ENCODE assay signal across 8 mouse cellular contexts in the genomic region with DNA sequence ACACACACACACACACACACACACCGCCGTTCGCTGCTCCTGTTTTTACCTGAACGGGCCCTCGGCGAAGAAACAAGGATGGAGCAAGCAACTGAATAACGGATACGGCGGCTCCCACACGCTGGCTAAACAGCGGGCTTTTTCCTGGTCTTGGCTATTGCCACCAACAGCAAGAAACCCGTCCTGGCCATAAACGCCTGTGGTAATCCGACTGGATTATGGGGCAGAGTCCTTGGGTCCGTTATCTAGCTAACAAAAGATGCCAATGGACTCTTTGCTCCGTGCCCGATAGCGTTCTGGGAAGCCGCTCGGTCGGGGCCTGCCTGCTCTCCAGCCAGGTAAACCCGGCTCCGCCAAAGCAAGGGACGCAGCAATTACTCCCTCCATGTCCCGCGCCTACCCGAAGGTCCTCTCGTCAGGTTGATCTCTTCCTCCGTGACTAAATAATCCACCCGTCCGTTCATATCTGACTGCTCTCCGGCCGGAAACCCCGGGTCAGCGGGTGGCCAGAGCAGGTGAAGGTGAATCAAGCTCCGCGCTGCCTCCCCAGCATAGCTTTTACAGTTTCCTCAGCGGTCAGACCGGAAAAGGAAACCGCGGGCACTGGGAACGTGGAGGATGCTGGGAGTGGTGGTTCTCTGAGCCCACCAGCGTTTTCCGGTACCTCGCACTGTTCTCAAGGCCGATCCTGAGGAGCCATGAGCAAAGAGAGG. TPM values are rescaled to one million over a fixed set of nuclear protein-coding genes. Genes with fewer than 3 reads are reported as not detected.
DNase-seq lines count a peak whose midpoint lies in the region; ATAC-seq and TF ChIP-seq lines count a peak whose summit lies in the region.

A gene (minus strand): TSS at position 590 of the 713 bp plus-strand sequence.
A gene (minus strand): TSS at position 596 of the 713 bp plus-strand sequence.

- peak within 1 kb of the TSS; percentile 90 for H3K4me3 ChIP-seq in bone marrow macrophage, adult 2 months (ENCODE audit: insufficient read depth, low read length)
- peak within 1 kb of the TSS; percentile 90 for H3K4me3 ChIP-seq in embryonic fibroblast, embryonic 13.5 days (ENCODE audit: insufficient read depth, low read length)
- peak within 1 kb of the TSS; percentile 85 for H3K4me3 ChIP-seq in kidney, embryonic 14.5 days (ENCODE audit: low read length)
- peak within 1 kb of the TSS; percentile 81 for H3K4me3 ChIP-seq in limb, embryonic 15.5 days

- H3K4me1 ChIP-seq in bone marrow macrophage, adult 2 months (ENCODE audit: control insufficient read depth, insufficient read depth, low read length): peaks cover 6% of the 10 kb centered on the region
- H3K4me1 ChIP-seq in embryonic fibroblast, embryonic 13.5 days (ENCODE audit: control insufficient read depth, insufficient read depth, low read length): no peaks in the 10 kb centered on the region; the same call in 1 of the 2 replicates
- peaks cover 7% of the 10 kb centered on the region; the same call in 1 of the 2 replicates for H3K4me1 ChIP-seq in kidney, embryonic 14.5 days (ENCODE audit: control insufficient read depth, insufficient read depth, low read length)
- H3K4me1 ChIP-seq in limb, embryonic 15.5 days: peaks cover 5% of the 10 kb centered on the region; the same call in 1 of the 2 replicates

- no peaks in the 10 kb centered on the region for H3K9me3 ChIP-seq in kidney, embryonic 14.5 days (ENCODE audit: control insufficient read depth, low read length)
- H3K9me3 ChIP-seq in limb, embryonic 15.5 days: no peaks in the 10 kb centered on the region

- H3K36me3 ChIP-seq in kidney, embryonic 14.5 days (ENCODE audit: control insufficient read depth, insufficient read depth, low read length): no peaks in the 10 kb centered on the region
- no peaks in the 10 kb centered on the region for H3K36me3 ChIP-seq in limb, embryonic 15.5 days

- H3K4me2 ChIP-seq in kidney, embryonic 14.5 days (replicated peaks; ENCODE audit: low read depth, low read length): peak within 1 kb of the TSS; percentile 44
- H3K4me2 ChIP-seq in limb, embryonic 15.5 days: peak within 1 kb of the TSS; percentile 64

- no peak for TF ChIP-seq CTCF in bone marrow macrophage, adult 2 months (IDR thresholded peaks at IDR 0.05; ENCODE audit: low read depth, low read length)
- no peak for TF ChIP-seq CTCF in embryonic fibroblast, embryonic 13.5 days (IDR thresholded peaks at IDR 0.05; ENCODE audit: borderline replicate concordance, insufficient read depth, low read length)

- ATAC-seq in kidney, embryonic 14.5 days (ENCODE audit: low FRiP score, low TSS enrichment): peak; percentile 92
- peak; percentile 82; the same call in 1 of the 2 replicates for ATAC-seq in limb, embryonic 15.5 days (ENCODE audit: insufficient number of reproducible peaks, low FRiP score, low TSS enrichment, low read depth)

- peak within 1 kb of the TSS; percentile 67 for H3K9ac ChIP-seq in kidney, embryonic 14.5 days (ENCODE audit: low read depth, low read length)
- H3K9ac ChIP-seq in limb, embryonic 15.5 days: peak within 1 kb of the TSS; percentile 66

- TF ChIP-seq POLR2A in bone marrow macrophage, adult 2 months (IDR thresholded peaks at IDR 0.05; ENCODE audit: borderline replicate concordance, low read depth, low read length): no peak
- peak; percentile 81 for TF ChIP-seq POLR2A in embryonic fibroblast, embryonic 13.5 days (IDR thresholded peaks at IDR 0.05; ENCODE audit: low read depth, low read length)

- DNase-seq in A20 (ENCODE audit: low read depth, low spot score): peak; percentile 94
- peak; percentile 80 for DNase-seq in heart, adult 9 months (ENCODE audit: low spot score in 2 of 2)
- DNase-seq in monocyte, adult 2 months (ENCODE audit: low read depth in 1 of 2, low spot score in 2 of 2): peak; percentile 2 to 28
- DNase-seq in spleen, postnatal 36 days (ENCODE audit: low spot score in 2 of 2): peak; percentile 82

- under 1% methylated on average over 46 of the region's 46 CpGs for whole genome bisulfite sequencing in kidney, embryonic 14.5 days
- WGBS in limb, embryonic 15.5 days: 0% methylated on average over 46 of the region's 46 CpGs

- H3K27ac ChIP-seq in bone marrow macrophage, adult 2 months (ENCODE audit: insufficient read depth, low read depth, low read length): no peak within 1 kb of the TSS
- no peak within 1 kb of the TSS for H3K27ac ChIP-seq in embryonic fibroblast, embryonic 13.5 days (ENCODE audit: insufficient read depth, low read length)
- H3K27ac ChIP-seq in kidney, embryonic 14.5 days (ENCODE audit: low read depth, low read length): peak within 1 kb of the TSS; percentile 62; the same call in 1 of the 2 replicates
- peak within 1 kb of the TSS; percentile 75 for H3K27ac ChIP-seq in limb, embryonic 15.5 days

- H3K27me3 ChIP-seq in kidney, embryonic 14.5 days (ENCODE audit: control insufficient read depth, insufficient read depth, low read length): no peaks in the 10 kb centered on the region
- no peaks in the 10 kb centered on the region for H3K27me3 ChIP-seq in limb, embryonic 15.5 days

RNA-seq across cellular contexts. Expression of the first gene that starts in this region (rescaled TPM):
- 9.2 and 14.1 TPM in 2 replicates for polyA plus RNA-seq in bone marrow macrophage, adult 2 months (2012; ENCODE audit: insufficient read depth, insufficient read length, missing spikeins)
- polyA plus RNA-seq in embryonic fibroblast, embryonic 13.5 days (2011; ENCODE audit: insufficient read length, low read depth, missing spikeins): 11.9 and 12.7 TPM in 2 replicates
- polyA plus RNA-seq in kidney, embryonic 14.5 days (2014; fragmentation: Nextera tagmentation; extraction: Ambion mirVana): 24.4 and 31.8 TPM in 2 replicates
- polyA plus RNA-seq in limb, embryonic 15.5 days (2015; fragmentation: Nextera tagmentation; extraction: Ambion mirVana): 25.2 and 27.3 TPM in 2 replicates

RNA-seq across cellular contexts. Expression of the second gene that starts in this region (rescaled TPM):
- polyA plus RNA-seq in bone marrow macrophage, adult 2 months (2012; ENCODE audit: insufficient read depth, insufficient read length, missing spikeins): 34.1 and 39.7 TPM in 2 replicates
- polyA plus RNA-seq in embryonic fibroblast, embryonic 13.5 days (2011; ENCODE audit: insufficient read length, low read depth, missing spikeins): 35.7 and 38.6 TPM in 2 replicates
- polyA plus RNA-seq in kidney, embryonic 14.5 days (2014; fragmentation: Nextera tagmentation; extraction: Ambion mirVana): 40.8 and 41.3 TPM in 2 replicates
- 32.2 and 35.0 TPM in 2 replicates for polyA plus RNA-seq in limb, embryonic 15.5 days (2015; fragmentation: Nextera tagmentation; extraction: Ambion mirVana)

Comparison
In these comparisons a context has a peak if more than half of its experiments do, and no peak if none do; other contexts are left out.
1. DNase-seq: peak in every context shown above with its lines; median percentile 94 in A20; 82 in spleen, postnatal 36 days; 80 in heart, adult 9 months; 15 in monocyte, adult 2 months.
2. H3K27ac ChIP-seq: peak in kidney, embryonic 14.5 days (single experiment) and limb, embryonic 15.5 days (single experiment); none in bone marrow macrophage, adult 2 months (single experiment) and embryonic fibroblast, embryonic 13.5 days (single experiment).
3. Peak in every context shown above with its lines, with median percentiles within 50 percentile points of each other: H3K4me3 ChIP-seq.